Mouse (Mus musculus) hematopoietic stem cell, adult 5-6 weeks (primary cell): ENCODE measurements at regions not wholly inside any gene's neighbourhood (a gene's known extent, or its start where the extent isn't known, plus 50 kb on each side); places are given as distances from the start of the nearest gene placed in this dataset.

ENCODE experiments used
- ATAC-seq, 2 experiments: fragments of 125-278 bp in 1 of 2; replicated peaks in 1 of 2; 2 replicates each; pipeline ENCODE4 v1.8.0; 2016 to 2017; ENCODE audit warnings: inconsistent platforms in 2 of 2, mild to moderate bottlenecking in 2 of 2, moderate number of reproducible peaks in 2 of 2, low read depth in 1 of 2, moderate TSS enrichment in 1 of 2; ENCODE audit not compliant: low FRiP score in 2 of 2, poor library complexity in 2 of 2, severe bottlenecking in 2 of 2, insufficient read depth in 1 of 2, low TSS enrichment in 1 of 2

GRCm38 (mm10) chr2:45678685-45679084 lies 561.5 kb upstream of the Zeb2 start:
- no peak for ATAC-seq

- no peak for ATAC-seq
Measured at GRCm38 (mm10) chr2:45675776-45676175, 558.6 kb upstream of the Zeb2 start.

DNA sequence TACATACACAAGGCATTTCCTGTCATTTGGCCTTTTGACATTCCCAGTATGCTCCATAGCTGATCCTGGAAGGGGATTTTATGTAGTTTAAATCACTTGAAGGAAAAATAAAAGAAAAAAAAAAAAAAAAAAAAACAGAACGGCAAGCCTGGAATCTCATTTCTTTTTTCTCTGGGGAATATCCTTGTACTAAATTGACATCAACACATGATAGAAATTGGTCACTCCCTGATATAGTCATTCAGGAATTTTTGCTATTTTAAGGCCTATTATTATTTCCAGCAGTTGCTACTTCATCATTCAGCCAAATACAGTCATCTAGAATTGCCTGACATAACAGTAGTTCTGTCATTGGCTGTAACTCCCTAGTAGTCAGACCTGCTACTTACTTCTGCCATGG lies 538.8 kb upstream of the Zeb2 start:
- no peak for ATAC-seq

DNA sequence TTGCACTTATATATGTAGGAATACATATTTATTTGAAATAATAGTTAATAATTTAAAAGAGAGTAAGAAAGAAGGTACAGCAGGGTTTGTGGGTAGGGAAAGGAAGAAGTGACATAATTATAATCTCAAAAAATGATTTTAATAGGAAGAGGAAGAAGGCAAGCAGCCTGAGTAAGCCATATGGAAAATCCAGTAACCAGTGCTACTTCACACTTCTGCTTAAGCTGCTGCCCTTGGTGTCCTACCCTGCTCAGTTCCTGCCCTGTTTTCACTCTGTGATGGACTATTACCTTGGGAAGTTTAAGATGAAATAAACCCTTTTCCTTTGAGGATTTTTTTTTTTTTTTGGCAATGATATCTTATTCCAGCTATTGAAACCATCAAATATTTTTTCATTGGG lies 537.5 kb upstream of the Zeb2 start:
- no peak for ATAC-seq

GRCm38 (mm10) chr2:45652977-45653376 lies 535.8 kb upstream of the Zeb2 start:
- ATAC-seq, result no peak

GRCm38 (mm10) chr2:45650271-45650985 lies 533.2 kb upstream of the Zeb2 start:
- ATAC-seq, result no peak

GRCm38 (mm10) chr2:45647846-45648245 lies 530.7 kb upstream of the Zeb2 start:
- peak in 1 of 2 experiments; percentile 32; a peak in 1 of 4 replicates for ATAC-seq

DNA sequence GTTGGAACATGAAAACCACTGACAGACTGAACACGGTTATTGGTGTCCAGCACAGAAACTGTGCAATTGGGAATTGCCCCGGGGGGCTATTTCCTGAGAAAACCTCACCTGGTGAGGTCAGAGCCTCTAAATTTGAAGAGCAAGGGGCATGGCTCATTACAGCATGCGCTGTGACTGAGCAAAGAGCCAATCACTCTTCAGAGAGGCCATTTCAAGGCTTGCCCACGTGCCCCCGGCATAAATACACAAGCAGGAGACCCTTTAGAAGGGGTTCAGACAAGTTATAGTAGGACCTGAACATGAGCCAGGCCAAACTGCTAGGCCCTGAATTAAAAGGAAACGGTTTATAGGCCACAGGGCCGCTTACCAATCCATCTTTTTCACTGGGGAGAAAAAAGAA lies 512.9 kb upstream of the Zeb2 start:
- no peak for ATAC-seq

- ATAC-seq, result no peak
Measured at GRCm38 (mm10) chr2:45629616-45630015, 512.4 kb upstream of the Zeb2 start.

- ATAC-seq, result no peak
Measured at GRCm38 (mm10) chr2:45623056-45623455, 505.9 kb upstream of the Zeb2 start.

GRCm38 (mm10) chr2:45608926-45609325 lies 491.7 kb upstream of the Zeb2 start:
- ATAC-seq, result no peak

DNA sequence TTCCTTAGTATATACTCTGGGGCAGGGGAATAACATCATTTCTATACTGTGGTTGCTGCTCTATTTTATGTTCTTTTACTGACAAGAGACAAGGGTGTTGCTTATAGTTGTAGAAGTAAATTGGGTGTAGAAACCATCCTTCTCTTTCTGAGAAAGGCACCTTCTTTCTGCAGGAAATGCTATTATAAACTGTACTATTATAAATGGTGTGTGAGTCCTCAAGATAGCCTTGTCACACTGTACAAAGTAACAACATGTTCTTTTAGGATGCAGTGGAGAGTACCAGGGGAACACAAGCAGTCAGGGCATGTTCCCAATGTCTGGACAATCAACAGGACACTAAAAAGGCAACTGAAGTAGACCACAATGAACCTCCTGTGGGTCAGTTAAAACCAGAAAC lies 490.2 kb upstream of the Zeb2 start:
- no peak for ATAC-seq

DNA sequence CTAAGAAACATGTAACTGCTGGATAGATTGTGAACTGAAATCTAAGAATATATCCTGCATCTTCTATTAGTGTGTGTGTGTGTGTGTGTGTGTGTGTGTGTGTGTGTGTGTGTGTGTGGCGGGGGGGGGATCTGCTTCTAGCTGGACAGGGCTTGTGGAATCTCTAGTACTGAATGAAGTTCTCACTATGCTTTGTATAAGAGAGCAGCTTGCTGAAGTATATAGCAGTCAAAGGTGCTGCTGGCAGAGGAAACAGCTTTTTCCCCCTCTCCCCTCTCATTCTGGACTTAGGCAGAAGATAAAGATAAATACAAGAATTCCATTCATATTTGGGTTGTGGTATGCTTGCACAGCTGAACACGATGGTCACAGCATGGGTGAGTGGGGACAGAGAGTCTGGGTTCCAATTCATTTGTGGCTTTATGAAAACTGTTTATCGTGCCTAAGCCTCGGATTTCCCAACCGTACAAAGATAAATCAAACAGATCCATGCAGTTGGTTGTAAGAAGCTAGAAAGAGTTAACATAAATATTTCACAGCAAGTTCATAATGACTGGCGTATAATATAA lies 484.2 kb upstream of the Zeb2 start:
- ATAC-seq, result no peak

DNA sequence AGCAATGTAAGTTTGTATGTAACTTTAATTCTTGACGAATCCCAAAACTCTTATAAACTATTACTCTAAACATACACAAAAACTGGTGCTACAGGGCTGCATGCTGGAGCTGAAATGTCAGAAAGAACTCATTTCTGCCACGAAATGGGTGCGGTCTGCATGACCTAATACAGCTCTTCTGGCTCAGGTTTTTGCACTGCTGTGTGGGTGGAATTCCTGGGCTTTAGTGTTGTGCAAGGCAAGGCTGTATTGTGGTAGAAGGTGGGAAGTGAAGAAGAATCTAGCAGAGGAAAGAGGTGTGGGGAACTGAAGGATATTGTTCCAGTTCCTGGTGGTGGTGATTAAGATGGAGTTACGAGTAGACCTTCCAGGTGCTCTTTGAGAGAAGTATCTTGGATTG lies 476.6 kb upstream of the Zeb2 start:
- ATAC-seq, result no peak

GRCm38 (mm10) chr2:45590980-45591379 lies 473.8 kb upstream of the Zeb2 start:
- ATAC-seq, result no peak

DNA sequence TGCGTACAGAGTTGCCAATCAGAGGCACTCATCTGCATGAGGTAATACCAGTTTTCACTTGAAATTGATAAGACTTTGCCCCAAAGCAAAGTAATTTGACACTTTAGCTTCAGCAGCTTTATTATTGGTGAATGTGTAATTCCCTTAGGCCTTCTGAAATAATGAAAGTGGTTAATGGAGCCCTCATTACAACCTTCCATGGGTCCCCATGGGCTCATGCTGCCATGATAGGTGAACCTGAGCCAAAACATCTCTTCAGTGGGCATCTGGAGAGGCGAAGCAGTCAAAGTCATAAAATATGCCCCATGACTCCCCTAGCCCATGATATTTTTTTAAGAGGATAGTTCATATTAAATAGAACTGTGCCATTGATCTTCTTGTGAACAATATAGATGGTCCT lies 471.1 kb upstream of the Zeb2 start:
- no peak for ATAC-seq

- no peak for ATAC-seq
Measured at GRCm38 (mm10) chr2:45586588-45587200, 469.5 kb upstream of the Zeb2 start.

DNA sequence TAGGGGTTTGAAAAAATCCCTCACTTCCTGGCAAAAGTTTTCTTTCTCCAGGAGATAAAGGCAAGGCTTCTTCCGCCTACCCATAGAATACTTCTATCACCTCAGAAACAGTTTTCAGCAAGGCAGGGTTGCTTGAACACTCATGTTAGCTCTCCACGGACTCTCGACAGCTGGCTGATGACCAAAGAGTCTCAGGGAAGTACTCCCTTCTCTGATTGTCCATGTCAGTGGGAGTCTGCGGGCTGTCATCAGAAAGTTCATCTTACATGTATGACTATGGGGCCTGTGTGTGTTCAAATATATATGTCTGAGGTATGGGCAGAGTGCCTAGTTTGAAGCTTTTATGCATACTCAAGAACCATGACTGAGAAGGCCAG lies 464.3 kb upstream of the Zeb2 start:
- no peak for ATAC-seq
